Comparison of ENCODE assay signal across 9 mouse cellular contexts in the genomic region with DNA sequence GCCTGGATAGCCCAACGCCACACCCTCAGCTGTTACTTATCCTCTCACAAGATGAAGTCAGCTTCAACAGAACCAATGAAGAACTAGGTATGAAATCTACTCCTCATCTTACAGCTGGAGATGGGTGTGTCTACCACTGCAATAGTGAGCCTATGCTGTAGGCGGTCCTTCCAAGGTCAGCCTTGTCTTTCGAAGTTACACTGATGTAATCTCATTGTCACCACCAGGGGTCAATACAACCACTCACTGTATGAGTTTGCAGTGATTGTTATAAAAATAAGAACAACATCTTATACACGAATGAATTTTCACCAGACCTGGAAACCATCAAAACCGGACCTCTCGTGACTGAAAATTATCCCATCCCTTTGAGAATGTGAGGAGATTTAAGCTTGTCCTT. TPM values are rescaled to one million over a fixed set of nuclear protein-coding genes. Genes with fewer than 3 reads are reported as not detected.
DNase-seq lines count a peak whose midpoint lies in the region; ATAC-seq and TF ChIP-seq lines count a peak whose summit lies in the region.
"Had no signal": no experiment of that assay in that cellular context is flagged by ENCODE, and none has a peak within 500 bp of the region (broad histone marks: within the 10 kb centered on the region; RNA-seq: fewer than 3 reads in every experiment).

No protein-coding gene starts in this region.

- H3K9me3 ChIP-seq in MEL (replicated peaks; ENCODE audit: insufficient read depth, low read length) = no peaks in the 10 kb centered on the region
- H3K9me3 ChIP-seq: megakaryocyte, embryonic 14.5 days had no signal

- DNase-seq in adrenal gland, postnatal 14 days = peak; percentile 57
- no peak for DNase-seq in adrenal gland, adult 8-10 months
- peak; percentile 28 for DNase-seq in layer of hippocampus, adult 11-12 months (ENCODE audit: low spot score)
- DNase-seq in layer of hippocampus, adult 9-11 months = no peak
- peak; percentile 44 for DNase-seq in MEL (ENCODE audit: low read depth, low spot score)
- no peak for DNase-seq in layer of hippocampus, postnatal 36 days
- no peak for DNase-seq in cerebellum, adult 18-20 months

- no peaks in the 10 kb centered on the region for H3K79me2 ChIP-seq in MEL (ENCODE audit: control insufficient read depth, insufficient read depth, low read length, poor library complexity)

- H3K4me1 ChIP-seq in MEL (ENCODE audit: control insufficient read depth in 1 of 2, insufficient read depth in 2 of 2, low read length in 2 of 2) = no peaks in the 10 kb centered on the region

- TF ChIP-seq POLR2A in MEL (IDR thresholded peaks at IDR 0.05; ENCODE audit: control insufficient read depth in 1 of 2, insufficient read depth in 1 of 2, low read depth in 1 of 2, low read length in 2 of 2, poor library complexity in 1 of 2) = no peak

- TF ChIP-seq EP300 in MEL (IDR thresholded peaks at IDR 0.05; ENCODE audit: low read depth in 1 of 2, low read length in 2 of 2) = no peak

- H3K4me3 ChIP-seq in MEL (ENCODE audit: control insufficient read depth in 1 of 2, insufficient read depth in 1 of 2, low read depth in 2 of 2, low read length in 2 of 2) = no peak overlapping the region
- H3K4me3 ChIP-seq: megakaryocyte, embryonic 14.5 days had no signal

- H3K36me3 ChIP-seq in MEL (ENCODE audit: control insufficient read depth in 1 of 2, insufficient read depth in 2 of 2, low read length in 2 of 2) = no peaks in the 10 kb centered on the region

- peak; percentile 49 for TF ChIP-seq RAD21 in MEL (IDR thresholded peaks at IDR 0.05; ENCODE audit: low read depth, low read length)

- H3K27ac ChIP-seq in MEL (ENCODE audit: control insufficient read depth, low read depth, low read length) = no peak overlapping the region

- peak; percentile 43 for ATAC-seq in inflammation-experienced regulatory T-cells, adult 6 months

- no peak overlapping the region for H3K9ac ChIP-seq in MEL (ENCODE audit: control insufficient read depth, low read depth, low read length, poor library complexity, severe bottlenecking)

- peak in 2 of 3 experiments; percentile 27 to 48; a peak in 4 of 6 replicates for TF ChIP-seq CTCF in MEL (IDR thresholded peaks at IDR 0.05 in 2 of 3, conservative IDR thresholded peaks at IDR 0.05 in 1 of 3; ENCODE audit: control insufficient read depth in 1 of 3, insufficient read depth in 1 of 3, low read depth in 2 of 3, low read length in 3 of 3, poor library complexity in 1 of 3, severe bottlenecking in 1 of 3)

- H3K27me3 ChIP-seq in MEL (ENCODE audit: control insufficient read depth in 1 of 2, insufficient read depth in 2 of 2, low read length in 2 of 2) = peaks cover 0 to 4% of the 10 kb centered on the region in 2 experiments; a peak in 2 of 4 replicates

TF ChIP-seq in MEL, 35 proteins besides CTCF, POLR2A, EP300 and RAD21:
- TF ChIP-seq MEF2A (IDR thresholded peaks at IDR 0.05; ENCODE audit: extremely low read depth, insufficient replicate concordance, low read depth, low read length, poor library complexity, severe bottlenecking) = no peak
- peak; percentile 36; the same call in 1 of the 2 replicates for TF ChIP-seq SMC3 (IDR thresholded peaks at IDR 0.05; ENCODE audit: low read depth, low read length)

RNA-seq across cellular contexts. Expression of a gene that starts 16.4 kb away (rescaled TPM):
- not detected in 2 replicates for total RNA-seq in adrenal gland, postnatal 14 days (2021)
- total RNA-seq in adrenal gland, adult 8-10 months (2022) = not detected
- total RNA-seq in MEL (2012; rRNA removed) = not detected in 2 replicates
- not detected for polyA plus RNA-seq in MEL (2012; ENCODE audit: insufficient read depth in 1 of 2, insufficient read length in 2 of 2, low read depth in 1 of 2, low replicate concordance in 2 of 2, missing spikeins in 1 of 2)
- polyA plus RNA-seq in inflammation-experienced regulatory T-cells, adult 6 months (2017; shearing (Covaris generic)) = not detected
- total RNA-seq in layer of hippocampus, postnatal 36 days (2021) = under 1 TPM in 1 of 2 experiments, not detected in 1; 0.45 TPM

Comparison
In these comparisons a context has a peak if more than half of its experiments do, and no peak if none do; other contexts are left out.
1. DNase-seq: peak in adrenal gland, postnatal 14 days (single experiment), layer of hippocampus, adult 11-12 months (single experiment) and MEL (single experiment); none in adrenal gland, adult 8-10 months (single experiment), layer of hippocampus, adult 9-11 months (single experiment), layer of hippocampus, postnatal 36 days (0 of 2) and cerebellum, adult 18-20 months (0 of 2).